Mouse (Mus musculus) midbrain, embryonic 16.5 days (tissue): ENCODE data around the gene Eif4a2. TPM values are rescaled to one million over a fixed set of nuclear protein-coding genes. Genes with fewer than 3 reads are reported as not detected.

Experiments used
- ATAC-seq: fragments of 200-750 bp; cut with Nextera tagmentation; 2 replicates; pipeline ENCODE4 v1.8.0; 2017; ENCODE audit warnings: moderate TSS enrichment
- H3K27ac ChIP-seq: fragments of 300-500 bp; sonication (generic); 2 replicates; pipeline ENCODE4 v1.5.1; 2014; ENCODE audit warnings: mild to moderate bottlenecking, low read length, mixed read lengths
- H3K27me3 ChIP-seq: fragments of 300-500 bp; sonication (generic); 2 replicates; pipeline ENCODE4 v1.6.1; 2014; ENCODE audit warnings: low read depth, low read length, mixed read lengths; ENCODE audit not compliant: control insufficient read depth, insufficient read depth
- H3K36me3 ChIP-seq: fragments of 300-500 bp; sonication (generic); 2 replicates; pipeline ENCODE4 v1.6.1; 2014; ENCODE audit warnings: mild to moderate bottlenecking, low read length, moderate library complexity, mixed read lengths; ENCODE audit not compliant: control insufficient read depth, insufficient read depth
- H3K4me1 ChIP-seq: fragments of 300-500 bp; sonication (generic); 2 replicates; pipeline ENCODE4 v1.6.1; 2014; ENCODE audit warnings: mild to moderate bottlenecking, low read length, mixed read lengths; ENCODE audit not compliant: control insufficient read depth, insufficient read depth
- H3K4me2 ChIP-seq: fragments of 300-500 bp; sonication (generic); 2 replicates; pipeline ENCODE4 v1.6.1; 2014; ENCODE audit warnings: mild to moderate bottlenecking, low read length, mixed read lengths
- H3K4me3 ChIP-seq: fragments of 300-500 bp; sonication (generic); 2 replicates; pipeline ENCODE4 v1.5.1; 2014; ENCODE audit warnings: low read depth, mild to moderate bottlenecking, low read length, moderate library complexity, mixed read lengths
- H3K9ac ChIP-seq: fragments of 300-500 bp; sonication (generic); 2 replicates; pipeline ENCODE4 v1.6.1; 2014; ENCODE audit warnings: low read depth, low read length, mixed read lengths
- H3K9me3 ChIP-seq: fragments of 300-500 bp; sonication (generic); replicated peaks from 2 replicates; pipeline ENCODE4 v1.6.1; 2014; ENCODE audit warnings: mild to moderate bottlenecking, low read length, mixed read lengths; ENCODE audit not compliant: control insufficient read depth, poor library complexity, severe bottlenecking
- WGBS: fragments of 180-500 bp; shearing (Covaris S2); extraction: QIAGEN DNeasy Blood & Tissue Kit; methylation state at CpG from one replicate; pipeline ENCODE4 v1.1.7; 2014; 5-methylcytosine and 5-hydroxymethylcytosine counted together
- polyA plus RNA-seq: library from polyadenylated mRNA; unstranded; fragments of >200 nt; fragmentation: Nextera tagmentation; extraction: Ambion mirVana; gene quantifications from 2 replicates; pipeline ENCODE4 v1.2.1, GENCODE M21; 2015

The Eif4a2 gene
- polyA plus RNA-seq, 1 experiment from 2014 or later = 364 TPM

GRCm38 (mm10) chr16:23112861-23113435 is 5.7 kb downstream of the Eif4a2 start:
- no peak overlapping the region for H3K9ac ChIP-seq
- no peak overlapping the region for H3K4me2 ChIP-seq
- no peak overlapping the region for H3K27ac ChIP-seq
- H3K27me3 ChIP-seq = no peaks in the 10 kb centered on the region
- no peak overlapping the region for H3K4me3 ChIP-seq
- peaks cover 32% of the 10 kb centered on the region for H3K4me1 ChIP-seq
- no peak for ATAC-seq
- no peaks in the 10 kb centered on the region for H3K9me3 ChIP-seq
- WGBS = 53% methylated on average over 9 of the region's 9 CpGs
- H3K36me3 ChIP-seq = peaks cover 30% of the 10 kb centered on the region

- peaks cover 29% of the 10 kb centered on the region for H3K4me1 ChIP-seq
- H3K4me3 ChIP-seq = no peak overlapping the region
- no peak overlapping the region for H3K4me2 ChIP-seq
- peaks cover 30% of the 10 kb centered on the region for H3K36me3 ChIP-seq
- no peaks in the 10 kb centered on the region for H3K9me3 ChIP-seq
- no peak overlapping the region for H3K9ac ChIP-seq
- no peak for ATAC-seq
- H3K27me3 ChIP-seq = no peaks in the 10 kb centered on the region
- no peak overlapping the region for H3K27ac ChIP-seq
Measured at GRCm38 (mm10) chr16:23113903-23114302, 6.7 kb downstream of the Eif4a2 start.

- no peaks in the 10 kb centered on the region for H3K9me3 ChIP-seq
- H3K36me3 ChIP-seq = peaks cover 30% of the 10 kb centered on the region
- H3K4me3 ChIP-seq = no peak overlapping the region
- H3K4me1 ChIP-seq = peaks cover 23% of the 10 kb centered on the region
- 68% methylated on average over 5 of the region's 5 CpGs for WGBS
- H3K27me3 ChIP-seq = no peaks in the 10 kb centered on the region
- H3K27ac ChIP-seq = no peak overlapping the region
- no peak overlapping the region for H3K9ac ChIP-seq
- no peak overlapping the region for H3K4me2 ChIP-seq
- ATAC-seq = peak; percentile 54; the same call in 1 of the 2 replicates
Measured at GRCm38 (mm10) chr16:23114339-23115171, 7.3 kb downstream of the Eif4a2 start.

GRCm38 (mm10) chr16:23115486-23115885 is 8.2 kb downstream of the Eif4a2 start:
- Histone ChIP-seq H3K9me3 (no peaks in the 10 kb centered on the region), H3K36me3 (peaks cover 29% of the 10 kb centered on the region), H3K27me3 (no peaks in the 10 kb centered on the region), H3K4me1 (peaks cover 14% of the 10 kb centered on the region), H3K4me2 (no peak overlapping the region), H3K27ac (no peak overlapping the region), H3K9ac (no peak overlapping the region), H3K4me3 (no peak overlapping the region)
- 85% methylated on average over 3 of the region's 3 CpGs for whole genome bisulfite sequencing
- no peak for ATAC-seq

- Histone ChIP-seq H3K36me3 (peaks cover 23% of the 10 kb centered on the region), H3K4me3 (no peak overlapping the region), H3K9ac (no peak overlapping the region), H3K27me3 (no peaks in the 10 kb centered on the region), H3K4me2 (no peak overlapping the region), H3K9me3 (no peaks in the 10 kb centered on the region), H3K4me1 (peaks cover 7% of the 10 kb centered on the region), H3K27ac (no peak overlapping the region)
- 65% methylated on average over 4 of the region's 4 CpGs for WGBS
- ATAC-seq = no peak
Measured at GRCm38 (mm10) chr16:23117173-23117572, 9.9 kb downstream of the Eif4a2 start.

GRCm38 (mm10) chr16:23122446-23122845 is 15.2 kb downstream of the Eif4a2 start:
- Histone ChIP-seq H3K9ac (no peak overlapping the region), H3K36me3 (peaks cover 7% of the 10 kb centered on the region; the same call in 1 of the 2 replicates), H3K4me1 (peaks cover 8% of the 10 kb centered on the region), H3K27ac (no peak overlapping the region), H3K9me3 (no peaks in the 10 kb centered on the region), H3K27me3 (no peaks in the 10 kb centered on the region), H3K4me2 (no peak overlapping the region), H3K4me3 (no peak overlapping the region)
- WGBS = 98% methylated on average over 3 of the region's 3 CpGs
- no peak for ATAC-seq

- peaks cover 8% of the 10 kb centered on the region for H3K4me1 ChIP-seq
- no peak overlapping the region for H3K4me3 ChIP-seq
- ATAC-seq = no peak
- no peak overlapping the region for H3K4me2 ChIP-seq
- no peaks in the 10 kb centered on the region for H3K27me3 ChIP-seq
- H3K9ac ChIP-seq = no peak overlapping the region
- H3K27ac ChIP-seq = no peak overlapping the region
- H3K9me3 ChIP-seq = no peaks in the 10 kb centered on the region
- WGBS = 99% methylated on average over 4 of the region's 4 CpGs
- peaks cover 7% of the 10 kb centered on the region; the same call in 1 of the 2 replicates for H3K36me3 ChIP-seq
Measured at GRCm38 (mm10) chr16:23123104-23123503, 15.9 kb downstream of the Eif4a2 start.

- H3K9me3 ChIP-seq = no peaks in the 10 kb centered on the region
- H3K36me3 ChIP-seq = peaks cover 7% of the 10 kb centered on the region; the same call in 1 of the 2 replicates
- H3K27me3 ChIP-seq = no peaks in the 10 kb centered on the region
- WGBS = 92% methylated on average over 4 of the region's 4 CpGs
- H3K4me1 ChIP-seq = peaks cover 18% of the 10 kb centered on the region
- no peak for ATAC-seq
- H3K4me3 ChIP-seq = no peak overlapping the region
- H3K9ac ChIP-seq = no peak overlapping the region
- H3K4me2 ChIP-seq = no peak overlapping the region
- H3K27ac ChIP-seq = no peak overlapping the region
Measured at GRCm38 (mm10) chr16:23124398-23124797, 17.2 kb downstream of the Eif4a2 start.

GRCm38 (mm10) chr16:23127311-23127672 is 20.0 kb downstream of the Eif4a2 start:
- peak overlapping the region; percentile 94 for H3K9ac ChIP-seq
- ATAC-seq = no peak
- H3K27me3 ChIP-seq = no peaks in the 10 kb centered on the region
- WGBS = 0% methylated on average over 4 of the region's 4 CpGs
- H3K27ac ChIP-seq = peak overlapping the region; percentile 98
- H3K4me2 ChIP-seq = peak overlapping the region; percentile 96
- H3K9me3 ChIP-seq = no peaks in the 10 kb centered on the region
- H3K4me3 ChIP-seq = peak overlapping the region; percentile 76
- H3K36me3 ChIP-seq = peaks cover 2% of the 10 kb centered on the region; the same call in 1 of the 2 replicates
- peaks cover 18% of the 10 kb centered on the region for H3K4me1 ChIP-seq
